In genomic region chr4:117325076-117325475, GRCm38 (mm10) we compare ENCODE assay signal across 15 mouse cellular contexts.
"Had no signal": no experiment of that assay in that cellular context is flagged by ENCODE, and none has a peak within 500 bp of the region (broad histone marks: within the 10 kb centered on the region; RNA-seq: fewer than 3 reads in every experiment).

No protein-coding gene starts in this region.

- DNase-seq: heart, postnatal 10 days; heart, postnatal 14 days; heart, postnatal 36 days; heart, postnatal 4 days; kidney, adult 11 months; kidney, adult 18-20 months; kidney, adult 2 months; kidney, adult 8-10 months; kidney, adult 9 months; kidney, postnatal 10 days; kidney, postnatal 14 days; kidney, postnatal 25 days; kidney, postnatal 4 days; layer of hippocampus, adult 9-11 months; layer of hippocampus, postnatal 36 days had no signal
